Mouse (Mus musculus) heart, embryonic 11.5 days (tissue): ENCODE measurements at regions not wholly inside any gene's neighbourhood (a gene's known extent, or its start where the extent isn't known, plus 50 kb on each side); places are given as distances from the start of the nearest gene placed in this dataset.

Experiments
- ATAC-seq: fragments of 200-750 bp; cut with Nextera tagmentation; replicated peaks from 2 replicates; pipeline ENCODE4 v1.8.0; 2017; ENCODE audit warnings: moderate library complexity; ENCODE audit not compliant: insufficient number of reproducible peaks, low FRiP score, low TSS enrichment
- H3K27ac ChIP-seq: fragments of 300-500 bp; sonication (generic); 2 replicates; pipeline ENCODE4 v1.5.1; 2014; ENCODE audit warnings: mild to moderate bottlenecking, low read depth, low read length
- H3K27me3 ChIP-seq: fragments of 300-500 bp; sonication (generic); 2 replicates; pipeline ENCODE4 v1.6.1; 2014; ENCODE audit warnings: mild to moderate bottlenecking, low read length, mixed read lengths; ENCODE audit not compliant: control insufficient read depth, insufficient read depth
- H3K36me3 ChIP-seq: fragments of 300-500 bp; sonication (generic); 2 replicates; pipeline ENCODE4 v1.6.1; 2014; ENCODE audit warnings: mild to moderate bottlenecking, low read length, moderate library complexity, mixed read lengths; ENCODE audit not compliant: control insufficient read depth, insufficient read depth
- H3K4me1 ChIP-seq: fragments of 300-500 bp; sonication (generic); 2 replicates; pipeline ENCODE4 v1.6.1; 2014; ENCODE audit warnings: low read length; ENCODE audit not compliant: control insufficient read depth, insufficient read depth
- H3K4me2 ChIP-seq: fragments of 300-500 bp; sonication (generic); 2 replicates; pipeline ENCODE4 v1.6.1; 2014; ENCODE audit warnings: mild to moderate bottlenecking, moderate library complexity
- H3K4me3 ChIP-seq: fragments of 300-500 bp; sonication (generic); 2 replicates; pipeline ENCODE4 v1.5.1; 2014; ENCODE audit warnings: low read depth, low read length
- H3K9ac ChIP-seq: fragments of 300-500 bp; sonication (generic); 2 replicates; pipeline ENCODE4 v1.6.1; 2014; ENCODE audit warnings: mild to moderate bottlenecking, low read depth, low read length, moderate library complexity
- H3K9me3 ChIP-seq: fragments of 300-500 bp; sonication (generic); replicated peaks from 2 replicates; pipeline ENCODE4 v1.6.1; 2016; ENCODE audit warnings: low read length; ENCODE audit not compliant: control insufficient read depth
- WGBS: fragments of 180-500 bp; shearing (Covaris S2); extraction: QIAGEN DNeasy Blood & Tissue Kit; methylation state at CpG from one replicate; pipeline ENCODE4 v1.1.7; 2014; ENCODE audit not compliant: insufficient replicate concordance; 5-methylcytosine and 5-hydroxymethylcytosine counted together

- Histone ChIP-seq H3K4me3 (no peak overlapping the region), H3K27ac (no peak overlapping the region), H3K4me1 (no peaks in the 10 kb centered on the region; the same call in 1 of the 2 replicates), H3K9ac (no peak overlapping the region), H3K36me3 (no peaks in the 10 kb centered on the region), H3K9me3 (no peaks in the 10 kb centered on the region), H3K27me3 (no peaks in the 10 kb centered on the region), H3K4me2 (no peak overlapping the region)
- no peak for ATAC-seq
Measured at GRCm38 (mm10) chr8:8360586-8360985, 300.5 kb downstream of the Efnb2 start.

GRCm38 (mm10) chr8:8354977-8355376 is 306.1 kb downstream of the Efnb2 start:
- no peaks in the 10 kb centered on the region for H3K9me3 ChIP-seq
- 88% methylated on average over 4 of the region's 4 CpGs for WGBS
- no peak overlapping the region for H3K4me3 ChIP-seq
- H3K36me3 ChIP-seq = no peaks in the 10 kb centered on the region
- H3K27ac ChIP-seq = no peak overlapping the region
- no peak overlapping the region for H3K4me2 ChIP-seq
- no peaks in the 10 kb centered on the region for H3K27me3 ChIP-seq
- ATAC-seq = no peak
- H3K4me1 ChIP-seq = no peaks in the 10 kb centered on the region
- H3K9ac ChIP-seq = no peak overlapping the region

GRCm38 (mm10) chr8:8344661-8345060 is 316.4 kb downstream of the Efnb2 start:
- no peak overlapping the region for H3K4me2 ChIP-seq

GRCm38 (mm10) chr8:8335256-8335972 is 325.6 kb downstream of the Efnb2 start:
- H3K4me1 ChIP-seq = 0 out of 2 replicates have a peak, but pooled peaks cover 7% of the 10 kb centered on the region
- H3K9ac ChIP-seq = no peak overlapping the region
- no peak for ATAC-seq
- H3K36me3 ChIP-seq = no peaks in the 10 kb centered on the region
- H3K27ac ChIP-seq = no peak overlapping the region
- no peak overlapping the region for H3K4me3 ChIP-seq
- no peaks in the 10 kb centered on the region for H3K9me3 ChIP-seq
- peak overlapping the region; percentile 29 for H3K4me2 ChIP-seq
- H3K27me3 ChIP-seq = 0 out of 2 replicates have a peak, but pooled peaks cover 2% of the 10 kb centered on the region
- 59% methylated on average over 19 of the region's 19 CpGs for WGBS

More at GRCm38 (mm10) chr8:8344661-8345060, 316.4 kb downstream of the Efnb2 start:
- 55% methylated on average over 2 of the region's 2 CpGs for WGBS
- H3K27me3 ChIP-seq = no peaks in the 10 kb centered on the region
- no peaks in the 10 kb centered on the region for H3K36me3 ChIP-seq
- no peaks in the 10 kb centered on the region for H3K9me3 ChIP-seq
- H3K27ac ChIP-seq = no peak overlapping the region
- no peaks in the 10 kb centered on the region for H3K4me1 ChIP-seq
- no peak for ATAC-seq
- H3K4me3 ChIP-seq = no peak overlapping the region
- H3K9ac ChIP-seq = no peak overlapping the region

- Histone ChIP-seq H3K27me3 (0 out of 2 replicates have a peak, but pooled peaks cover 2% of the 10 kb centered on the region), H3K9me3 (no peaks in the 10 kb centered on the region), H3K4me1 (0 out of 2 replicates have a peak, but pooled peaks cover 7% of the 10 kb centered on the region), H3K27ac (no peak overlapping the region), H3K4me3 (no peak overlapping the region), H3K9ac (no peak overlapping the region; the same call in 1 of the 2 replicates), H3K36me3 (no peaks in the 10 kb centered on the region), H3K4me2 (no peak overlapping the region)
- ATAC-seq = no peak
- 62% methylated on average over 7 of the region's 7 CpGs for WGBS
Measured at GRCm38 (mm10) chr8:8334515-8334914, 326.5 kb downstream of the Efnb2 start.

- 13% methylated on average over 7 of the region's 7 CpGs for WGBS
- Histone ChIP-seq H3K27ac (no peak overlapping the region), H3K27me3 (no peaks in the 10 kb centered on the region), H3K36me3 (no peaks in the 10 kb centered on the region), H3K9me3 (no peaks in the 10 kb centered on the region), H3K4me1 (0 out of 2 replicates have a peak, but pooled peaks cover 7% of the 10 kb centered on the region), H3K9ac (no peak overlapping the region), H3K4me3 (no peak overlapping the region), H3K4me2 (no peak overlapping the region)
- no peak for ATAC-seq
Measured at GRCm38 (mm10) chr8:8331249-8331648, 329.8 kb downstream of the Efnb2 start.

- WGBS = 26% methylated on average over 7 of the region's 7 CpGs
- Histone ChIP-seq H3K27me3 (no peaks in the 10 kb centered on the region), H3K9ac (no peak overlapping the region), H3K27ac (no peak overlapping the region), H3K4me2 (no peak overlapping the region), H3K9me3 (no peaks in the 10 kb centered on the region), H3K4me3 (no peak overlapping the region), H3K4me1 (0 out of 2 replicates have a peak, but pooled peaks cover 3% of the 10 kb centered on the region), H3K36me3 (no peaks in the 10 kb centered on the region)
- no peak for ATAC-seq
Measured at GRCm38 (mm10) chr8:8328010-8328666, 332.9 kb downstream of the Efnb2 start.

GRCm38 (mm10) chr8:8326066-8326834 is 334.8 kb downstream of the Efnb2 start:
- no peaks in the 10 kb centered on the region for H3K36me3 ChIP-seq
- H3K27me3 ChIP-seq = no peaks in the 10 kb centered on the region

More at GRCm38 (mm10) chr8:8326066-8326834, 334.8 kb downstream of the Efnb2 start:
- 57% methylated on average over 16 of the region's 16 CpGs for WGBS
- no peak overlapping the region for H3K9ac ChIP-seq
- no peak overlapping the region for H3K27ac ChIP-seq
- H3K9me3 ChIP-seq = no peaks in the 10 kb centered on the region
- 0 out of 2 replicates have a peak, but pooled peaks cover 3% of the 10 kb centered on the region for H3K4me1 ChIP-seq
- H3K4me2 ChIP-seq = no peak overlapping the region
- no peak for ATAC-seq
- no peak overlapping the region for H3K4me3 ChIP-seq
